Mouse (Mus musculus) urinary bladder, postnatal 25 days (tissue): ENCODE data around the gene Acbd6.

Source experiments
- DNase-seq: peaks from one replicate; pipeline ENCODE4 v3.0.0; 2022; ENCODE audit warnings: low spot score

Gene Acbd6

DNA sequence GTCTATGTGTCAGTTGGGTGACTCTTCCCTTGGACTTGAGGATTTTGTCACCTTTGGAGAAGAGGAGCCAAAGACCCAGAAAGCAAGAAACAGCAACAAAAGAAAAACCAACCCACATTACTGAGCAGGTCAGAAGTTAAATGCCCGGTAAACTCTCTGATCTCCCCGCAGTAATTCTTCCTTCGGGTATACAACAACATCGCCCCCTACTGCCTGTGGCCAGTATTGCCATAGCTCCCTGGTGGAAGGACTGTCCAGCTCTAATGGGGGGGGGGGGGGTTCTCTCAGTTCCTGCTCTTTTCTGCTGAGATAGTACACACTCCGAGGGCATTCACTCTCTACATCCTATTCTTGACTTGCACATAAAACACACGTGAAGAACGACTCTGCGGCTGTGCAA is 163.5 kb downstream of the Acbd6 start:
- DNase-seq = no peak

GRCm38 (mm10) chr1:155722185-155722584 is 164.3 kb downstream of the Acbd6 start:
- peak; percentile 21 for DNase-seq

- no peak for DNase-seq
Measured at GRCm38 (mm10) chr1:155724301-155724700, 166.4 kb downstream of the Acbd6 start.

DNA sequence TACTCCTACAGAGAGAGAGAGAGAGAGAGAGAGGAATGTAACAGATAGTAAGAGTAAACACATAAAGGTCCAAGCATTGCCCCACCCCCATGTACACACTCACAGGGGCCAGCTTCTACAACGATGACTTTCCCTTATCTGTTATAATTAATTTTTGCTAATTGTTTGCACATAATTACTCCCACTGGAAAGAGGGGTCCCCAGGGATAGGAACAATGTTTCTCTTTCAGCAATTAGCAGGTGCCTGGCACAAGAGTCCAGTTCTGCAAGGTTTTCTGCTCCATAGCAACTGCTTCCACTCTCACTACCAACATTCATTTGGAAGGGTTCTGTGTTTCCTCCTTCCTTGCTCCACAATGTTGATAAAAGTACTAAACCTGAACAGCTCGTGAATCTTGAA is 168.0 kb downstream of the Acbd6 start:
- DNase-seq = no peak

- DNase-seq = no peak
Measured at GRCm38 (mm10) chr1:155727830-155728229, 169.9 kb downstream of the Acbd6 start.

GRCm38 (mm10) chr1:155729113-155729795 is 171.3 kb downstream of the Acbd6 start:
- DNase-seq = no peak

- DNase-seq = no peak
Measured at GRCm38 (mm10) chr1:155731156-155731555, 173.2 kb downstream of the Acbd6 start.

DNA sequence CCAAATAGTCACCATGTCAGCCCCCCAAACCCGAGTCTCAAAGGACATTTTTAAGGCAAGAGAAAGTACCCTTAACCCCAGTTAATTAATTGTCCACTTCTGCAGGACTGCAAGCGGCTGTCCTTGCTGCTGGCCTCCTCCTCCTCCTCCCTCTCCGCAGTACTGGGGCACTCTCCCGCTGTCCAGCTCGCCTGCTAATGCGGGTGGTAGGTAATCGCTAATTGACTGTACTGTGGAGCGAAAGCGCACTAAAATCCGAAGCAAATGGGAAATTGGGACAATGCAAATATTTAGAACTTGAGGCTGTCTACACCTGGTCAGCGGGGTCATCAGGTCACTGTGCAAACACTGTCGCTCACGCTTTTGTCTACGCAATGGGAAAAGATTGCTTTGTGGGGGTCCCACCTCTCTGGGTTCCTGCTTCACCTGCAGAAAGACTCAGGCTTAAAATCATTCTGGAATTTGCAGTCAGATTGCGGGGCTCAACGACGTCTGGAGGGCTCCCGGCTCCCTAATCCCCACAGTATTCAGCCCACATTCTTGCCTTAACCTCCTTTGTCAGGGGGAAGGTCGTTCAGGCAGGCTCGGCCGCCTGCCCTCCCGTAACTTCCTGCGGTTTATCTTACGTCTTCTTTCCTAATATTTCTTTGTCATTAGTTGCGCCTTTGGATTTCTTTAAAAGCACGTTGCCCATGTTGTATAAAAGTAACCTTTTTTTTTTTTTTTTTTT is 178.3 kb downstream of the Acbd6 start:
- no peak for DNase-seq

DNA sequence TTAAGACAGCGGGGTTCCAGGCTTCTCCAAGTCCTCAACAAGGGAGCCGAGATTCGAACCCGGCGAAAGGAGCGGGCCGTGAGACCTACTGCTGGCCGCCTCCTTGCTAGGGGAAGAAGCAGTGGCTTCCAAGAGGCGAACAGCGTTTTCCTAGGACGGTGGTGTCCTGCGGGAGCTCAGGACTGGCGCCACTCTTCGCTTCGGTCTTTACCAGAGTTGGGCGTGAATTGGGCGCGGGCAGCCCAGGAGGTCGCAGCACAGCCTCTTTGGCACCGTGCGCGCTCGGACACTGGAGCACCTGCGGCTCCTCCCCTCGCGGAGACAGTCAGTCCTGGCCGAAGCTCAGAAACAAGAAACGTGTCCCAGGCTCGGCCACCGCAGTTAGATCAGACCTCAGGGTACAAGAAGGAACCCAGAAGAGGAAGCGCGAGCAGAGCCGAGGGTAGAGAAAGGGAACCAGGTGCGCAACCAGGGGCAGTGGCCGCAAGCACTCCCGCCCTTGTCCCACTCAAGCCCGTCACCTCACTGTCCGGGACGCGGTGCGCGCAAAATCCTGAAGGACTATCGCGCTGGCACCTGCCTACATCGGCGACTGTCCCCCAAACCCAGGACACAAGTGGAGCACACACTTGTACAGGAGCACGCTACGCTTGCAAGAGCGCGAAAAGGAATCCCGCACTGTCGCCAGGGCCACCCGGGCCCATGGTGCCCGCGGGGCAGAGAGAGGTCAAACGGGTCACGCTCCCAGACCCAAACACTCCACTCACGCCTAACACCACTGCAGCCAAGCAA is 179.3 kb downstream of the Acbd6 start:
- DNase-seq = no peak

DNA sequence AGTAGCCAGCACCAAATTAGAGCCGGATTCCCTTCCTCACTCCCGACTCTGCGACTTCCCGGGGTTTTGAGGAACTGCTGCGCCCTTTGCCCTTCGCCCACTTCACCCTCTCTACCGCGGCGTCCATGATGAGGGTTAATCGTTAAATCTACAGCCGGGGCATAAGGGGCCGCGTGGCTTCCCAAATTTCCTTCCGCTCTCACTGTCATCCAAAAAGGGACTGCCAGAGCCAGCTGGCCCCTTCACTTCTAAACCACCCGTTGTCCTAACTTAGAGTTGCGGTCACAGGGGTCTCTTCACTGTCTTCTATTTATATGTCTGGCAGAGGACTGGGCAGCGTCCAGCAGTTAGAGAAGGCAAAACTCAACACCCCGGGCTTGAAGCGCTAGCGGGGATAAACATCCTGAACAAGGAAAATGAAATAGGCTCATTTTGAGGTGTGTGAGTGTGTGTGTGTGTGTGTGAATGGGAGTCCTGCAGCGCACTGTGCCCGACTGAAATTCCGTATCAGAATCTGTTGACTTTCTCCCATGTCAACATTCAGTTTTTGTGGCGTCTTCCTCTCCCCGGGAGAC is 180.0 kb downstream of the Acbd6 start:
- no peak for DNase-seq
